Mouse (Mus musculus) kidney, adult 2 months (tissue): ENCODE results near the gene Olfr63.
"Not testable (repeated sequence)": the region's sequence is repeated elsewhere in the genome, so short reads cannot be mapped to it uniquely, and the experiment has no call there.

ENCODE experiments used
- CTCF ChIP-seq: fragments of 200-500 bp; conservative IDR thresholded peaks from 2 replicates; pipeline ENCODE4 v1.5.1; 2011; ENCODE audit warnings: low read depth, mild to moderate bottlenecking, control low read depth, low read length, moderate library complexity, mixed read lengths; ENCODE audit not compliant: insufficient read depth, insufficient read length
- POLR2A ChIP-seq: fragments of 200-500 bp; IDR thresholded peaks from one replicate; pipeline ENCODE4 v1.6.1; 2011; ENCODE audit warnings: low read depth, low read length, control low read depth

DNA sequence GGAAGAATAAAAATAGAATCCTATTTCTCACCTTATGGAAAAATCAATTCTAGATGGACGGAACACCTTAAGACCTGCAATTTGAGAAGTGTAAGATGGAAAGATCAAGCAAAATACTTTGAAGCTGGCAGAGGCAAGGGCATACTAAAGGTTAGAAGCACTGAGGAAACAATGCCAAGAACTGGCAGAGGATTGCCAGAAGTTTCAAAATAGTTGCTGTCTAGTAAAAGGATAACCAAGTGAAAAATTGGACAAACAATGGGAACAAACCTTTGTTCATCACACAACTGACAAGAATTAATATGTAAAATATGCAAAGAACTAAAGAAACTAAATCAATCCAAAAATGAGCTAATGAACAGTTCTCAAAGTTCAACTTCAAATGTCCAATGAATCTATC, 27.8 kb upstream of the Olfr63 start:
- not testable (repeated sequence) for TF ChIP-seq POLR2A, CTCF
